Comparison of ENCODE assay signal across 8 mouse cellular contexts in the genomic region with DNA sequence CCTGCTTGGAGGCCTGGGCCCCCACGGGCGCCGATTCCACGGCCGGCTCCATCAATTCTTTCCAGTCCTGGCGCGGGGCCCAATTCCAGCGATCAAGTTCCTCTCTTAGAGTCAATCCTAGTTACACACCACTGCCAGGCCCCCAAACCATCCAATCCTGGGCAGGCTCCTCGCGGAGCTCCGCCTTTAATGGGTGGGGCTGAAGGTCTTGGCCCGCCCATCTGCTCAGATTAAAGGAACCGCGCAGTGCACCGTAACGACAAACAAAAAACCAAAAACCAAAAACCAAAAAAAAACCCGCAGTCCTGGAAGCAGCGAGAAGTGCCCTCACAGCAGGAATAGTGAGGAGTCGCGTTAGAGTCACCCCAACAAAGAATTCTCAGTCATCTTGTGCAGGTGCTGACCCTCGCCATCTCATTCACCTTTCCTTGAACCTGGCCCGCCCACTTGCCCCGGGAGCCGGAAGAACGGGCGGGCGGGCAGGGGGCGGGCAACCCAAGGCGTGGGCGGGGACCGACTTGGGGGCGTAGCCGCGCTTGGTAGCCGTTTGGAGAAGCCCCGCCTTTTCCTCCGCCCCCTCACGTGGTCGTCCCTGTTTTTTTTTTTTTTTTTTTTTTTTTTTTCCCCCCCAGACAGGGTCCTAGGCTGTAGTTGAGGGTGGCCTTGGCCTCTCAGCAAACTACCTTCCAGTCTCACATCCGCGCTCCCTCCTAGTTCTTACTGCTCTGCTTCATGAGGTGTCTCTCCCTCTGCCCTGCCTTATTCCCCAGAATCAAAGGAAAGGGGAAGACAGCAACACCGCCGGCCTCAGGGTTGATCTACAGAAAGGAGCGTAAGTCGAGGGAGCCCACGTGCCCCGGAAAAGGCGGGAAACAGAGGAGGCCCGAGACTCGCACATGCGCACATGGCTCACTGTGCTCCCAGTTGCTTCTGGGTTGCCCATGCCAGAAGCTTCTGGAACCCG. TPM values are rescaled to one million over a fixed set of nuclear protein-coding genes. Genes with fewer than 3 reads are reported as not detected.
DNase-seq lines count a peak whose midpoint lies in the region; ATAC-seq and TF ChIP-seq lines count a peak whose summit lies in the region.

No protein-coding gene starts in this region.

- H3K36me3 ChIP-seq in hindbrain, embryonic 10.5 days: no peaks in the 10 kb centered on the region
- no peaks in the 10 kb centered on the region for H3K36me3 ChIP-seq in lung, postnatal 0 days (ENCODE audit: insufficient read depth, low read length)

- H3K4me3 ChIP-seq in hindbrain, embryonic 10.5 days: peak overlapping the region; percentile 78
- peak overlapping the region; percentile 67 for H3K4me3 ChIP-seq in lung, postnatal 0 days (ENCODE audit: low read depth, low read length)

- 8% methylated on average over 52 of the region's 52 CpGs for WGBS in hindbrain, embryonic 10.5 days
- WGBS in lung, postnatal 0 days: 7% methylated on average over 44 of the region's 52 CpGs

- TF ChIP-seq CTCF in lung, postnatal 0 days (IDR thresholded peaks at IDR 0.05): no peak

- DNase-seq in MEL-GATA-1-ER (ENCODE audit: extremely low read depth, low read depth): peak; percentile 89
- peak; percentile 95 for DNase-seq in cerebellum, adult 8-10 months
- DNase-seq in forelimb bud, embryonic 11.5 days (ENCODE audit: low read depth, low spot score): peak; percentile 93
- DNase-seq in hindbrain, embryonic 10.5 days (ENCODE audit: low spot score): peak; percentile 93
- peak; percentile 97 for DNase-seq in layer of hippocampus, adult 9-11 months
- peak; percentile 98 for DNase-seq in lung, postnatal 0 days (ENCODE audit: low spot score)
- DNase-seq in ovary, postnatal 14 days (ENCODE audit: low spot score): peak; percentile 93
- peak; percentile 94 for DNase-seq in thymus, postnatal 14 days

- H3K27ac ChIP-seq in hindbrain, embryonic 10.5 days: peak overlapping the region; percentile 83
- H3K27ac ChIP-seq in lung, postnatal 0 days (ENCODE audit: low read length): peak overlapping the region; percentile 84

- peaks cover 45% of the 10 kb centered on the region for H3K4me1 ChIP-seq in hindbrain, embryonic 10.5 days (replicated peaks)
- H3K4me1 ChIP-seq in lung, postnatal 0 days (ENCODE audit: insufficient read depth, low read depth, low read length): peaks cover 13% of the 10 kb centered on the region; the same call in 1 of the 2 replicates

- H3K4me2 ChIP-seq in lung, postnatal 0 days (replicated peaks; ENCODE audit: low read depth, low read length): peak overlapping the region; percentile 68

- peak overlapping the region; percentile 48 for H3K9ac ChIP-seq in lung, postnatal 0 days (replicated peaks; ENCODE audit: low read depth)

- peak; percentile 98 for ATAC-seq in lung, postnatal 0 days

- peaks cover 23% of the 10 kb centered on the region for H3K27me3 ChIP-seq in hindbrain, embryonic 10.5 days (ENCODE audit: insufficient read depth, poor library complexity, severe bottlenecking)
- no peaks in the 10 kb centered on the region for H3K27me3 ChIP-seq in lung, postnatal 0 days (replicated peaks; ENCODE audit: insufficient read depth, low read length)

- 0 out of 2 replicates have a peak, but pooled peaks have one; percentile 38 for TF ChIP-seq EP300 in lung, postnatal 0 days (IDR thresholded peaks at IDR 0.05)

- no peaks in the 10 kb centered on the region for H3K9me3 ChIP-seq in hindbrain, embryonic 10.5 days
- no peaks in the 10 kb centered on the region for H3K9me3 ChIP-seq in lung, postnatal 0 days (ENCODE audit: low read length)

RNA-seq across cellular contexts. Expression of a gene that starts 2.7 kb away (rescaled TPM):
- 6.0 and 8.6 TPM in 2 replicates for polyA plus RNA-seq in hindbrain, embryonic 10.5 days (2016; fragmentation: Nextera tagmentation; extraction: Ambion mirVana)
- polyA plus RNA-seq in lung, postnatal 0 days (2015; fragmentation: Nextera tagmentation; extraction: Ambion mirVana): 19.8 and 21.4 TPM in 2 replicates

RNA-seq across cellular contexts. Expression of a gene that starts 16.8 kb away (rescaled TPM):
- polyA plus RNA-seq in hindbrain, embryonic 10.5 days (2016; fragmentation: Nextera tagmentation; extraction: Ambion mirVana): 0.45 and 0.63 TPM in 2 replicates
- polyA plus RNA-seq in lung, postnatal 0 days (2015; fragmentation: Nextera tagmentation; extraction: Ambion mirVana): 31.9 and 38.1 TPM in 2 replicates

RNA-seq across cellular contexts. Expression of a gene that starts 26.3 kb away (rescaled TPM):
- not detected in 2 replicates for polyA plus RNA-seq in hindbrain, embryonic 10.5 days (2016; fragmentation: Nextera tagmentation; extraction: Ambion mirVana)
- not detected in 2 replicates for polyA plus RNA-seq in lung, postnatal 0 days (2015; fragmentation: Nextera tagmentation; extraction: Ambion mirVana)

Comparison
In these comparisons a context has a peak if more than half of its experiments do, and no peak if none do; other contexts are left out.
1. Peak in every context shown above with its lines: DNase-seq, ATAC-seq, H3K4me3 ChIP-seq and H3K27ac ChIP-seq.
2. RNA of a gene that starts 16.8 kb away (polyA plus RNA-seq): 31.9 to 38.1 TPM in lung, postnatal 0 days; 0.45 to 0.63 TPM in hindbrain, embryonic 10.5 days; every median in the first group is over 10 times any median in the second.